ENCODE assay signal across 8 mouse cellular contexts in genomic region chr1:164455614-164456013, GRCm38 (mm10). TPM values are rescaled to one million over a fixed set of nuclear protein-coding genes. Genes with fewer than 3 reads are reported as not detected.
A peak's percentile ranks its signal among the peaks of the same experiment; 100 is the strongest.
DNase-seq lines count a peak whose midpoint lies in the region; ATAC-seq and TF ChIP-seq lines count a peak whose summit lies in the region.

No protein-coding gene starts in this region.

- H3K4me1 ChIP-seq in heart, embryonic 11.5 days (ENCODE audit: control insufficient read depth, insufficient read depth, low read length), result peaks cover 35% of the 10 kb centered on the region
- peaks cover 3% of the 10 kb centered on the region for H3K4me1 ChIP-seq in ES-Bruce4 (ENCODE audit: control insufficient read depth, insufficient read depth, low read length)
- H3K4me1 ChIP-seq in forebrain, embryonic 11.5 days (replicated peaks; ENCODE audit: control insufficient read depth, insufficient read depth, low read length), result peaks cover 12% of the 10 kb centered on the region
- H3K4me1 ChIP-seq in kidney, embryonic 15.5 days, result peaks cover 28% of the 10 kb centered on the region

- 50% methylated on average over 7 of the region's 7 CpGs for WGBS in heart, embryonic 11.5 days (ENCODE audit: insufficient replicate concordance)
- 72% methylated on average over 7 of the region's 7 CpGs for WGBS in forebrain, embryonic 11.5 days
- 51% methylated on average over 7 of the region's 7 CpGs for WGBS in kidney, embryonic 15.5 days

- peak overlapping the region; percentile 80 for H3K4me2 ChIP-seq in heart, embryonic 11.5 days
- H3K4me2 ChIP-seq in forebrain, embryonic 11.5 days (ENCODE audit: low read depth, low read length, severe bottlenecking), result peak overlapping the region; percentile 56; the same call in 1 of the 2 replicates
- peak overlapping the region; percentile 86 for H3K4me2 ChIP-seq in kidney, embryonic 15.5 days

- peak; percentile 8 for TF ChIP-seq CTCF in ES-Bruce4 (IDR thresholded peaks at IDR 0.05; ENCODE audit: low read depth, low read length)

- H3K27me3 ChIP-seq in heart, embryonic 11.5 days (ENCODE audit: control insufficient read depth, insufficient read depth, low read length), result peaks cover 5% of the 10 kb centered on the region
- no peaks in the 10 kb centered on the region for H3K27me3 ChIP-seq in ES-Bruce4 (ENCODE audit: control insufficient read depth, insufficient read depth, low read length, poor library complexity, severe bottlenecking)
- H3K27me3 ChIP-seq in forebrain, embryonic 11.5 days (ENCODE audit: control insufficient read depth, insufficient read depth, low read length), result no peaks in the 10 kb centered on the region; the same call in 1 of the 2 replicates
- peaks cover 45% of the 10 kb centered on the region for H3K27me3 ChIP-seq in kidney, embryonic 15.5 days

- no peaks in the 10 kb centered on the region for H3K9me3 ChIP-seq in heart, embryonic 11.5 days (replicated peaks; ENCODE audit: control insufficient read depth, low read length)
- H3K9me3 ChIP-seq in ES-Bruce4 (replicated peaks; ENCODE audit: control insufficient read depth, insufficient read depth, low read length, poor library complexity, severe bottlenecking), result no peaks in the 10 kb centered on the region
- no peaks in the 10 kb centered on the region for H3K9me3 ChIP-seq in forebrain, embryonic 11.5 days (ENCODE audit: control insufficient read depth, low read length)
- no peaks in the 10 kb centered on the region for H3K9me3 ChIP-seq in kidney, embryonic 15.5 days (replicated peaks)

- peak overlapping the region; percentile 75 for H3K4me3 ChIP-seq in heart, embryonic 11.5 days (ENCODE audit: low read depth, low read length)
- peak overlapping the region; percentile 40 for H3K4me3 ChIP-seq in ES-Bruce4 (ENCODE audit: low read depth, low read length)
- H3K4me3 ChIP-seq in forebrain, embryonic 11.5 days (ENCODE audit: low read depth, low read length), result peak overlapping the region; percentile 56; the same call in 1 of the 2 replicates
- peak overlapping the region; percentile 74 for H3K4me3 ChIP-seq in kidney, embryonic 15.5 days (replicated peaks)

- TF ChIP-seq POLR2A in ES-Bruce4 (IDR thresholded peaks at IDR 0.05; ENCODE audit: insufficient read depth, low read length), result no peak

- H3K27ac ChIP-seq in heart, embryonic 11.5 days (ENCODE audit: low read depth, low read length), result peak overlapping the region; percentile 91
- H3K27ac ChIP-seq in ES-Bruce4 (ENCODE audit: insufficient read depth, low read length), result no peak overlapping the region
- H3K27ac ChIP-seq in forebrain, embryonic 11.5 days (ENCODE audit: low read depth, low read length), result no peak overlapping the region
- peak overlapping the region; percentile 95 for H3K27ac ChIP-seq in kidney, embryonic 15.5 days

- no peak for TF ChIP-seq EP300 in ES-Bruce4 (IDR thresholded peaks at IDR 0.05; ENCODE audit: insufficient read depth, low read depth, low read length)

- ATAC-seq in heart, embryonic 11.5 days (replicated peaks; ENCODE audit: insufficient number of reproducible peaks, low FRiP score, low TSS enrichment), result no peak
- no peak for ATAC-seq in forebrain, embryonic 11.5 days (replicated peaks; ENCODE audit: low FRiP score)
- no peak for ATAC-seq in kidney, embryonic 15.5 days (replicated peaks; ENCODE audit: low FRiP score)

- peaks cover 6% of the 10 kb centered on the region for H3K36me3 ChIP-seq in heart, embryonic 11.5 days (ENCODE audit: control insufficient read depth, insufficient read depth, low read length)
- peaks cover 28% of the 10 kb centered on the region for H3K36me3 ChIP-seq in ES-Bruce4 (ENCODE audit: control insufficient read depth, insufficient read depth, low read length, poor library complexity, severe bottlenecking)
- H3K36me3 ChIP-seq in forebrain, embryonic 11.5 days (ENCODE audit: control insufficient read depth, insufficient read depth, low read length), result no peaks in the 10 kb centered on the region
- peaks cover 21% of the 10 kb centered on the region for H3K36me3 ChIP-seq in kidney, embryonic 15.5 days

- H3K9ac ChIP-seq in heart, embryonic 11.5 days (ENCODE audit: low read depth, low read length), result peak overlapping the region; percentile 99
- H3K9ac ChIP-seq in ES-Bruce4 (ENCODE audit: low read depth, poor library complexity, severe bottlenecking), result 0 out of 2 replicates have a peak overlapping the region, but pooled peaks have one; percentile 25
- no peak overlapping the region for H3K9ac ChIP-seq in forebrain, embryonic 11.5 days (ENCODE audit: low read length)
- 0 out of 2 replicates have a peak overlapping the region, but pooled peaks have one; percentile 26 for H3K9ac ChIP-seq in kidney, embryonic 15.5 days

- DNase-seq in heart, adult 8-10 months (ENCODE audit: low spot score), result no peak
- no peak for DNase-seq in forebrain, embryonic 11.5 days (ENCODE audit: low spot score)
- peak; percentile 61 for DNase-seq in naive thymus-derived CD4-positive, alpha-beta T cell, adult 2 months (ENCODE audit: low read depth)
- DNase-seq in natural killer cell, adult 2 months (ENCODE audit: low spot score in 2 of 2), result no peak
- no peak for DNase-seq in embryo, embryonic 11 days

RNA-seq across cellular contexts. Expression of gene Atp1b1, which starts 2.5 kb away (rescaled TPM):
- polyA plus RNA-seq in heart, embryonic 11.5 days (2014; fragmentation: Nextera tagmentation; extraction: Ambion mirVana), result 235 and 350 TPM in 2 replicates
- total RNA-seq in heart, adult 8-10 months (2022), result 100 to 1,000 TPM; 315 to 378 (median 343) TPM
- 116 TPM in 2 replicates for polyA plus RNA-seq in ES-Bruce4 (2011; ENCODE audit: insufficient read depth, insufficient read length, low read depth, missing spikeins)
- polyA plus RNA-seq in forebrain, embryonic 11.5 days (2014; fragmentation: Nextera tagmentation; extraction: Ambion mirVana), result 14.3 and 17.8 TPM in 2 replicates
- 163 and 179 TPM in 2 replicates for polyA plus RNA-seq in kidney, embryonic 15.5 days (2015; fragmentation: Nextera tagmentation; extraction: Ambion mirVana)

Comparison
In these comparisons a context has a peak if more than half of its experiments do, and no peak if none do; other contexts are left out.
1. H3K27ac ChIP-seq: peak in heart, embryonic 11.5 days (single experiment) and kidney, embryonic 15.5 days (single experiment); none in ES-Bruce4 (single experiment) and forebrain, embryonic 11.5 days (single experiment).
2. Peak in every context shown above with its lines, with median percentiles within 50 percentile points of each other: H3K4me2 ChIP-seq and H3K4me3 ChIP-seq.